ENCODE assay signal across 8 mouse cellular contexts in genomic region chr4:59413428-59413827, GRCm38 (mm10).
"Had no signal": no experiment of that assay in that cellular context is flagged by ENCODE, and none has a peak within 500 bp of the region (broad histone marks: within the 10 kb centered on the region; RNA-seq: fewer than 3 reads in every experiment).

No protein-coding gene starts in this region.

- DNase-seq: liver, postnatal 0 days; lung, adult 2 months; lung, postnatal 14 days; lung, postnatal 36 days; right cerebral cortex, postnatal 14 days; thymus, adult 18-20 months; thymus, postnatal 14 days; thymus, postnatal 36 days had no signal
